Mouse (Mus musculus) T-helper 1 cell (primary cell): ENCODE measurements around the gene Fto.

ENCODE experiments used
- in situ Hi-C: fragments of 300-600 bp; cut with MboI, MseI; formaldehyde crosslinking; loops from one replicate; pipeline ENCODE4 v1.15.1; 2025; ENCODE audit warnings: high pct_unique_total_duplicates

Gene Fto

GRCm38 (mm10) chr8:91557041-91557587 is 243.8 kb downstream of the Fto start:
- in situ Hi-C loops, result no loop called here

GRCm38 (mm10) chr8:91558408-91558807 is 245.1 kb downstream of the Fto start:
- in situ Hi-C loops, result no loop called here

GRCm38 (mm10) chr8:91560017-91560591 is 246.8 kb downstream of the Fto start:
- in situ Hi-C loops, result no loop called here

DNA sequence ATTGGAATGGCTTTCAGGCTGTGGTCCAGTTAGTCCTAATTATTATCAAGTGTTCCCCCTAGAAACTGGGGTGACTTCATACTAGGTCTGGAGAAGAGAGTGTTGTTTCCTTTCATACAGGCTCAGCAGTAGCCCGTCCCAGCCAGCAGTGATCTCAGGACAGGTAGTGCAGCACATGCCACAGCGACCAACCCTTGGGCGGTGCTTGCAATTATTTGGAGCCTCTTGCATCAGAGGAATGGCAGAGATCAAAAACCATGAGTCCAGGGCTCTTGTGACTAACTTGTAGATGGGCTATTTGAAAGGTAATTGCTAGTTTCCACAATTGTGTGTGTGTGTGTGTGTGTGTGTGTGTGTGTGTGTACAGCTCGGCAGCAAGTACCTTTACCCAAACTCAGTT is 247.9 kb downstream of the Fto start:
- in situ Hi-C loops, result no loop called here

DNA sequence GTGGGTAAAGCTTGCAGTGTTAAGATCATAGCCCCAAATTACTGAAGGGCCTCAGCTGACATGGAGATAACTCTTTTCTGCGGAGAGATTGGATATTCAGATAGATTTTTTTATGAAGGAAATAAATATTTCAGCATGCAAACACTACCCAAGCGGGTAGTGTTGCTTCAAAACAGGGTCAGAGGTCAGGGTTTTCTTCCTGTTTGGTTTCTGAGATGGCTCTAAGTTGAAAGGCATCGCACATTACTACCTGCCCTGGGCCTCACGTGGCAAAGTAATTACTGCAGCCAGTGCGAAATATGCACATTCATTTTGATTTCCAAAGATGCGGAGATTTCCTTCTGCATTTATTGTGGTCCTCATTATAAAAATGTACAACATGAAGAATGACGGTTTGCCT is 249.3 kb downstream of the Fto start:
- in situ Hi-C loops, result no loop called here

- in situ Hi-C loops, result no loop called here
Observed at GRCm38 (mm10) chr8:91563326-91563725, 250.0 kb downstream of the Fto start.

DNA sequence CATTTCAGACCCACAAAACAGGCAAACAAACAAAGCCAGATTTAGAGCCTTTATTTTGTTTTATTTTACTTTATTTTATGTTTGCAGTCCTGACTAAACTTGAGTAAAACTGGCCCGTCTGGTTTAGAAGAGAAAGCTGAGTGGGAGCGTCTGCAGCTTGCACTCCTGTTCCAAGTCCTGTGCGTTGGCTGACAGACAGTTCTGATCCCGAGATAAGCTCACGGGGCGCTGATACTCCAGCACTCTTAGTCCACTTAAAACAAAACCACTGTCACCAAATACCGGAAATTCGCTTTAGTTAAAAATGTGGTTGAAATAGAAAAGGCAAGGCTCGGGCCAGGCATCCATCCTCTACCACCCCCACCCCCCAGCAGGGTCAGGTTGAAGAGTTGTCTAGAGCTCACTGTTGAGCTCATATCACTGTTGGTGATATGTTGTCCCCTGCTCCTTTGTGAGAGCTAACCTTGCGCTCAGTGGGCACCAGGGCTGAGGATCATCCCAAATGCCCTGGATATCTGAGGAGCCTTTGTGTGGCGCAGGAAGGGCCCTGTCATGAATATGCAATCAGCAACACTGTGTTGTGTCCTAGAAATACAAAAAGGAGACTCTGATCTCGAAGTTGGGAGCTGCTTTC is 252.7 kb downstream of the Fto start:
- in situ Hi-C loops, result no loop called here

DNA sequence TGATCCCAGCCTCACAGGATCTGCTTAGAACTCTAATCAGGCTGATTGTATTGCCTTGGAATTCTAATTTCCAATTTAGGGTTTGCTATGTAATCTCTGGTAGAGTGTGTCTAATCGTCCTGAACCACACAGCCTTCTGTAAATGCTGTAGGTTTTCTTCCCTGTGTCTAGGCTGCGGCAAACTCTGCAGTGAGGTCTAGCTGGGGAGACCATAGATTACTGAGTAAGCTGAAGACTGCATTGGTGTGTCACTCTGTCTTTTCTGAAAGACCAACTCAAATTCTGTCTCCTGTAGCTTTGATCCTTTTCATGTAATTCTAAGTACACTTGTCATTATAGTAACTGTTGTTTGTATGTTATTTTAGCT is 253.2 kb downstream of the Fto start:
- in situ Hi-C loops, result no loop called here

- in situ Hi-C loops, result no loop called here
Observed at GRCm38 (mm10) chr8:91569874-91570273, 256.5 kb downstream of the Fto start.

DNA sequence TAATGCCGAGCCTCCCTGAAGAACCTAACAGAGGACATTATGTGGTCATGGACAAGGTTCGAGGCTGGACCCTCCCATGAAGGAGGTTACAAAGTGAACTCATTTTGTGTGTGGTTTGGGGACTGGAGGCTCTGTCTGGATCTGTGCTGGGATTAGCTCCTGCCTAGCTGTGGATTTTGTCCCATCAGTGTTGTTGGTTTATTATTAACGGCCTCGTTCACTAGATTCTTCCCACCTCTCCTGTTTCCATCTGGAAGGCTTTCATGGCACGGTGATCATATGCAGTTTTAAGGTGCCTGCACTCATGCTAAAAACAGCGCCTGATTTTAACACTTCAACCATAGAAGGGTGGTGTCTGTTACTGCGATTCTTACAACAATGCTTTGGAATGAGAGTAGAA is 257.5 kb downstream of the Fto start:
- in situ Hi-C loops, result no loop called here

DNA sequence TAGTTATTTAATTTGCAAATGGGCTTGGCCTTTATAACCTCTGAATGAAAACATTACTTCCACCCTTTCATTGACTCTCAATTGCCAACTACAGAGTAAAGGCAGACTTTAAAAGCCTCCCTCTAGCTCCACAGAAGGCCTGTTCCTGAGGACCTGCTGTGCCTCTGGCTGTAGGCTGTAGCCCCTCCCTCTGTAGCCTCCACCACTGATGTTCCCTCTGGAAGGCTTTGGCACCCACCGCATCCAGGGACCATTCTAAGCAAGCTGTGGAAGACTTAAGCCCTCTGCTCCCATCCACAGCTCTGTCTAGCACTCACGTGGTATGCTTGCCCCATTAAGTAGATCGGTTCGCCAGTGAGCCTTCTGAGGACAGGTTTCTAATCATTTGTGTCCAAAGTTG is 258.7 kb downstream of the Fto start:
- in situ Hi-C loops, result no loop called here

DNA sequence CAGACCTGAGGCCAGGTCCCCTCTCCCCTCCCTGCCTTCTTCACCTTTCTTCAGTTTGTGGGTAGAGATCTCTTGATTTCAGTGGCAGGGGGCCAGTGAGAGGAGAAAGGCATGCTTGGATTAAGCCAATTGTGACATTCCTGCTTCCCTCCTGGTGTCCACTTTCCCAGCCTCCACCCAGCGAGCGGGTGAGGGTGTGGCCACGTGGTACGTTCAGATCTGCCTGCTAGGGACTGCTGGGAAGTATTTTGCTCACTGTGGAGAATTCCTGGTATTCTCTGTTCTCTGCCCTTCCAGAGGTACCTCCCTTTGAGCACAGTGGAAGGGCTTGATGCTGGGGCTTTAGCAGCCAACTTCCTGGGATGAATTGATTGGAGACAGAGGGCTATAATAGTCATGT is 259.3 kb downstream of the Fto start:
- in situ Hi-C loops, result no loop called here

GRCm38 (mm10) chr8:91575576-91575975 is 262.3 kb downstream of the Fto start:
- in situ Hi-C loops, result no loop called here

- in situ Hi-C loops, result no loop called here
Observed at GRCm38 (mm10) chr8:91576086-91576917, 263.0 kb downstream of the Fto start.

DNA sequence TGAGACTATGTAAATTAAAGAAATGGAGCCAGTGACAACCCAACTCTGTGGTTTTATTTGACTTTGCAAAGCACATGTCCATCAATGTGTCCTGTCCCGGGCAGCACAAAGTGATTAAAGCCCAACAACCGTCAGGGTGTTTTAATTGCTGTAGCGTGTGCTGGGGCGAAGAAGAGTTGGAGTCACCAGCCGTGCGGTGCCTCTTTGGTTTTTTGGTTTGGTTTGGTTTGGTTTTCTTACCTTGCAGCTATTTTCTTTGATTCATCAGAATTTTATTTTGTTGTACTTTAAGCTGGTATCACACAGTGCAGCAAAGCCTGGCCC is 263.6 kb downstream of the Fto start:
- in situ Hi-C loops, result no loop called here

GRCm38 (mm10) chr8:91577605-91578004 is 264.3 kb downstream of the Fto start:
- in situ Hi-C loops, result no loop called here

DNA sequence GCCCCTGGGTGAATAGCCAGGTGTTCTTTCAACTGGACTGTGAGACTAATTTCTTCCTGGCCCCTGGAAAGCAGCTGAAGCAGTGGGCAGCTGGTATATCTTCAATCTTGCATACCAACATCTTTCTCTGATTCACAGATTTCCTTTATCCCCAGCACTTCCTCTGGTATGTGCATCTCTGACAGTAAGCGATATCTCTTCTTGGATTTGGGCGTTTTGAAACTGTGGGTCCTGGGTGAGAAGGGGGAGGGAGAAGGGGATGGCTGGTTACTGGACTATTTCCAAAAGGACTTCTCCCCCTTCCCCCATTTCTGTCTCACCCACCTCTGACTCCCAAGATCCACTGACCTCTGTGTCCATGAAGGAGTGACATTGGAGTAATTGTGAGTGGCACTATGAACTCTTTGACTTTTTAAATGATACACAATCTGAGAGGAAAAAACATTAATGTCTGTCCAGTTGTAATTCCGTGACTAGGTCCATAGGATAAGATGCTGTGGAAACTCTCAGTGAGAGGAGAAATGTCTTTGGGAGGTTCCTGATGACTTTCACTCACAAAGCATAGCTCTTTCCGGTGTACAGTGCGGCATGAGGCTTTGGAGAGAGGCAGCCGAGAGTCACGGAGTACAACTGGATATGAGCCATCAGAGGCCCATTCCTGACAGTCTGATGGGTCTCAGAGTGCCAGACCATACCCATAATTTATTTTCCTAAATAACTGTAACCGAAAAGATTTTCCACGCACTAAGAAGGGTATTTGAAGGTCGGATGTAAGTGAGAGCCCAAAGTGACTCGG is 271.5 kb downstream of the Fto start:
- in situ Hi-C loops, result no loop called here

- in situ Hi-C loops, result no loop called here
Observed at GRCm38 (mm10) chr8:91592436-91593105, 279.2 kb downstream of the Fto start.

- in situ Hi-C loops, result no loop called here
Observed at GRCm38 (mm10) chr8:91593202-91593781, 280.0 kb downstream of the Fto start.

- in situ Hi-C loops, result no loop called here
Observed at GRCm38 (mm10) chr8:91599349-91599837, 286.1 kb downstream of the Fto start.

DNA sequence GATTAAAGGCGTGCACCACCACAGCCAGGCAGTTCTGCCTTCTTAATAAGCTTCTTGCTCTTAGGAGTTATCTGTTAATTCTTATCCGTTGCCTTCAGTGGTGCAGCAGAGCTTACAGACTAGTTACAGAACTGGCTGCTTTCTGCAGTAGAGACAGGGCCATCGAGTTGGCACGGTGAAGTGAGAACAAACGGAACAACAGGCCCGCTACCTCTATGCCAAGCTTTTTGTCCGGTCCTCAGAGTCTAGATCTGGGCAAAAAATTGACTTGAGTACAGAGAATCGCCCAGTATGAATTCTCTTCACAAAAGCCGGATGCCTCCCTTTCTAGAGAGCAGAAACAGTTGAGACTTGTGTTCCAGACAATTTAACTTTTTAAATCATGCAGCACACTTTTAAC is 290.4 kb downstream of the Fto start:
- in situ Hi-C loops, result no loop called here
